Mouse (Mus musculus): ENCODE data around the gene Zfp954.

GRCm38 (mm10) chr7:7118441-7118840 is 2.8 kb downstream of the Zfp954 start:
- TF ChIP-seq CTCF (IDR thresholded peaks at IDR 0.05; ENCODE audit: borderline replicate concordance, insufficient read depth, low read depth, low read length) (no peak), POLR2A (IDR thresholded peaks at IDR 0.05; ENCODE audit: borderline replicate concordance, insufficient read depth, low read length) (no peak)
